Mouse (Mus musculus) pancreas, adult 10 weeks (tissue): ENCODE results near the gene Osbpl8. TPM values are rescaled to one million over a fixed set of nuclear protein-coding genes. Genes with fewer than 3 reads are reported as not detected.

Experiments
- polyA plus RNA-seq: library from polyadenylated mRNA; stranded (reverse); fragments of 350-450 nt; fragmentation: Illumina TruSeq; extraction: RNeasy Lipid Tissue Mini Kit (QIAGEN cat#74804); gene quantifications from one replicate; pipeline ENCODE4 v1.2.3, GENCODE M21; 2015; ENCODE audit warnings: low read depth, low replicate concordance; ENCODE audit not compliant: insufficient read depth

The Osbpl8 gene
- polyA plus RNA-seq, result 2.6 TPM

DNA sequence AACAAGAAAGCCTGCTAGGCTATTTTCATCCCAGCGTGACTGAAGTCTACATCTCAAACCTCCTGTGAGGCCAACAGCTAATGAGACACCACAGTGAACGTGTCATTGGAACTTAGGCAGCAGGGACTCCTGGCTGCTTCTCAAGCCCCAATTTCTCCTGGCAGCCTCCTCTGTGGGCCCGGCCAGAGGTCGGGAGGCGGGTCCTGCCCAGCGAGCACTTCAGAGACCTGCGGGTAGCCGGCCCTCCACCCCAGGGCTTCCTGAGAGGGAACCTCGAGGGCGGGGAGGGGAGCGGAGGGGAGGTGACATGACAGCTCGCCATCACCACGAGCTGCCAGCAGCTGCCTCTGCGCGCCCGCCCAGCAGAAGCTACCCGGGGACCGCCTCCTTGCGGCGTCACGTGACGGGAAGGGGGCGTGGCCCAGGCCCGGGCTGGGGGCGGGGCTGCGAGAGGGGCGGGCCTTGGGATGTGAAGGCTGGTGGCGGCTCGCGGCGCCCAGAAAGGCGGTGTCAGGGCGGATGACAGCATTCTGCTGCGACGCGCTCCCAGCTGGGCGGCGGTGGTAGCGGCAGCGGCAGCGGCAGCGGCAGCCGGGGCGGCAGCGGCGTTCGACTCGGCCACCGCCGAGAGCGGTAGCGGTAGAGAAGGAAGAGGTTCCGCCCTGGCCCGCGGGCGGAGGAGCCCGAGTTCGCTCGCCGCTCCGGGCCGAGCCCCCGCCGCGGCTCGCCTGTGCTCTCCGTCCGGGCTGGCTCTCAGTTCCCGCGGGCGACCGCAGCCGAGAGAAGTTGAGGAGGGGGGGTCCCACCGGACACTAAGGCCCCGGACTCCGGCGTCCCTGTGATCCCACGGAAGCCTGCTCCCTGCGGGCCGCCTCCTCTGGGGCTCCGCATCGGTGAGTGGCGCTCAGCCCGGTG lies at the start of gene Osbpl8:
Osbpl8 (plus strand) TSS at position 449 of the 915 bp plus-strand sequence.

GRCm38 (mm10) chr10:111298140-111299098 lies 133.9 kb downstream of the Osbpl8 start, which contains the start of gene Bbs10:
Bbs10 (plus strand) TSS chr10:111298679.

Other genes starting within 250 kb of the Osbpl8 start
- gene Csrp2, start 245.0 kb upstream of the Osbpl8 start, polyA plus RNA-seq, result 62.7 TPM
- 7.0 TPM for gene Zdhhc17, start 154.6 kb upstream of the Osbpl8 start, polyA plus RNA-seq
- gene Bbs10, start 133.9 kb downstream of the Osbpl8 start, polyA plus RNA-seq, result 1.0 TPM